Mouse (Mus musculus): ENCODE measurements around the gene Galnt14.

DNA sequence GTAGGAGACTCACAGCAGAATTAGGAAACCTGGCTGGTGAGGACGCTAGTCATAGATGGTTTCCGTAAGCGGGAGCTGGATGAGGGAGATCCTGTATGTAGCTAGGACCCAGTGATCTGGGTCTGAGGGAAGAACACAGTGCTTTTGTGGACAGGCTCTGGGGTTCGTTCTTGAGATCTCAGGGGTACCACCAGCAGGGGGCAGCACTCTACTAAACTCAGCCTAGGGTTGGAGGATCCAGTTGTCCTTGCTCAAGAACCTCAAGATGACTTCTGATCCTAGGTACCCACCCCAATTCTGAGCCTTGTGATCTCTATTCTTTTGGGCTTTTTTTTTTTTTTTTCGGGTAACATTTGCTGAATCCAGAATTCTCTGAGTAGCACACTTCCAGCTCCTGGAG is 137.8 kb downstream of the Galnt14 start:
- TF ChIP-seq POLR2A (IDR thresholded peaks at IDR 0.05; ENCODE audit: extremely low read depth, insufficient read depth, low read length) (no peak), CTCF (IDR thresholded peaks at IDR 0.05; ENCODE audit: extremely low read depth, insufficient read depth, low read length) (peak; percentile 39; the same call in 1 of the 2 replicates)

Data from cortical plate, adult 2 months (tissue).